Mouse (Mus musculus): ENCODE measurements around the gene Cdh18.
"Not testable (repeated sequence)": the region's sequence is repeated elsewhere in the genome, so short reads cannot be mapped to it uniquely, and the experiment has no call there.

Gene Cdh18

GRCm38 (mm10) chr15:23174623-23175022, 625.8 kb downstream of the Cdh18 start:
- no peak for DNase-seq (ENCODE audit: low spot score)

- no peak for DNase-seq (ENCODE audit: low spot score)
Measured at GRCm38 (mm10) chr15:23212068-23212467, 663.2 kb downstream of the Cdh18 start.

- no peak for DNase-seq (ENCODE audit: low spot score)
Measured at GRCm38 (mm10) chr15:23230616-23231015, 681.8 kb downstream of the Cdh18 start.

GRCm38 (mm10) chr15:23257751-23258440, 709.1 kb downstream of the Cdh18 start:
- DNase-seq (ENCODE audit: low spot score), result no peak

GRCm38 (mm10) chr15:23278421-23278820, 729.6 kb downstream of the Cdh18 start:
- DNase-seq (ENCODE audit: low spot score), result no peak

GRCm38 (mm10) chr15:23305018-23305417, 756.2 kb downstream of the Cdh18 start:
- DNase-seq (ENCODE audit: low spot score), result no peak

- DNase-seq (ENCODE audit: low spot score), result no peak
Measured at GRCm38 (mm10) chr15:23316766-23317165, 767.9 kb downstream of the Cdh18 start.

GRCm38 (mm10) chr15:23317409-23317808, 768.6 kb downstream of the Cdh18 start:
- no peak for DNase-seq (ENCODE audit: low spot score)

- not testable (repeated sequence) for DNase-seq (ENCODE audit: low spot score)
Measured at GRCm38 (mm10) chr15:23340338-23340737, 791.5 kb downstream of the Cdh18 start.

- DNase-seq (ENCODE audit: low spot score), result no peak
Measured at GRCm38 (mm10) chr15:23351078-23351477, 802.3 kb downstream of the Cdh18 start.

- no peak for DNase-seq (ENCODE audit: low spot score)
Measured at GRCm38 (mm10) chr15:23366325-23366724, 817.5 kb downstream of the Cdh18 start.

- DNase-seq (ENCODE audit: low spot score), result no peak
Measured at GRCm38 (mm10) chr15:23367712-23368111, 818.9 kb downstream of the Cdh18 start.

- DNase-seq (ENCODE audit: low spot score), result peak; percentile 15
Measured at GRCm38 (mm10) chr15:23378016-23378750, 829.4 kb downstream of the Cdh18 start.

- DNase-seq (ENCODE audit: low spot score), result no peak
Measured at GRCm38 (mm10) chr15:23385816-23386215, 837.0 kb downstream of the Cdh18 start.

GRCm38 (mm10) chr15:23396646-23397045, 847.8 kb downstream of the Cdh18 start:
- DNase-seq (ENCODE audit: low spot score), result no peak

GRCm38 (mm10) chr15:23403792-23404191, 855.0 kb downstream of the Cdh18 start:
- no peak for DNase-seq (ENCODE audit: low spot score)

GRCm38 (mm10) chr15:23408256-23408655, 859.4 kb downstream of the Cdh18 start:
- DNase-seq (ENCODE audit: low spot score), result no peak

- peak; percentile 46 for DNase-seq (ENCODE audit: low spot score)
Measured at GRCm38 (mm10) chr15:23416450-23417080, 867.7 kb downstream of the Cdh18 start.

- DNase-seq (ENCODE audit: low spot score), result no peak
Measured at GRCm38 (mm10) chr15:23418158-23418557, 869.3 kb downstream of the Cdh18 start.

GRCm38 (mm10) chr15:23420010-23420409, 871.2 kb downstream of the Cdh18 start:
- no peak for DNase-seq (ENCODE audit: low spot score)

GRCm38 (mm10) chr15:23430021-23430420, 881.2 kb downstream of the Cdh18 start:
- DNase-seq (ENCODE audit: low spot score), result no peak

GRCm38 (mm10) chr15:23448542-23448941, 899.7 kb downstream of the Cdh18 start:
- DNase-seq (ENCODE audit: low spot score), result no peak

- DNase-seq (ENCODE audit: low spot score), result peak; percentile 7
Measured at GRCm38 (mm10) chr15:23452098-23452625, 903.3 kb downstream of the Cdh18 start.

Measured in left cerebral cortex, adult 11 months (tissue).